Mouse (Mus musculus): ENCODE measurements around the gene Ubap2. TPM values are rescaled to one million over a fixed set of nuclear protein-coding genes. Genes with fewer than 3 reads are reported as not detected.
A peak's percentile ranks its signal among the peaks of the same experiment; 100 is the strongest.

Ubap2 gene
- total RNA-seq, 2 experiments from 2014 or later, result 36.6 to 46.2 TPM

DNA sequence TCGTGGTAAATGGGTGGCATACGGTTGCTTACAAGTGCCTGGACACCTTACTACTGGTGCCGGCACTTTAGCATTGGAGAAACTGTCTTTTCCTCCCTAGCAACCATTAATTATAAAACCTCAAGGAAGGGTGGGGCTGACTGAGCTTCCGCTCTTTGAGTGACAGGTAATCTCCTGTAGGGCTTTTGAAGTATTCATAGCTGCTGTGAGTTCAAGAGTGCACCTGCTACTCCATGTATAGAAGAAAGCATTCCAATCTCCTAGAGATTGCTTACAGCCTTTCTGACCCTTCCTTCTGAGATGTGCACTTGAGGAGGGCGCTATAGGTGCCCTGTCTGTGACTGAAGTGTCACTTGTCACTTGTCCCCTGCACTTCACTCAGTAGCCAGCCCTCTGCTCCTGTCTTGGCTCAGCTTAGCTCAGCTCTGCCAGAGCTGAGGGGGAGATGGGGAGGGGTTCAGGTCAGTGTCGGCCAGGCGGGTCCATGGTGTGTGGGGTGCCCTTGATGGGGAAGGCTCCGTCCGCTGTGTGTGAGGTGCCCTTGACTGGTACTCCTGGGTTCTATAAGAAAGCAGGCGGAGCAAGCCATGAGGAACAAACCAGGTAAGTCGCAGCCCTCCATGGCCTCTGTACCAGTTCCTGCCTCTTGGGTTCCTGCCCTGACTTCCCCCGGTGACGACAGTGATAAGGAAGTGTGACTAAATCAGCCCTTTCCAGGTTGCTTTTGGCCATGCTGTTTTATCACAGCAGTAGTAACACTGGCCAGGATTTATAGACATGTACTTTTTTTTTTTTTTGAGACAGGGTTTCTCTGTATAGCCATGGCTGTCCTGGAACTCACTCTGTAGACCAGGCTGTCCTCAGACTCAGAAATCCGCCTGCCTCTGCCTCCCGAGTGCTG is 94.9 kb downstream of the Ubap2 start:
- no peak for DNase-seq (ENCODE audit: low spot score in 2 of 2)
- intact Hi-C loops (cut with DNase I), result no loop called here

DNA sequence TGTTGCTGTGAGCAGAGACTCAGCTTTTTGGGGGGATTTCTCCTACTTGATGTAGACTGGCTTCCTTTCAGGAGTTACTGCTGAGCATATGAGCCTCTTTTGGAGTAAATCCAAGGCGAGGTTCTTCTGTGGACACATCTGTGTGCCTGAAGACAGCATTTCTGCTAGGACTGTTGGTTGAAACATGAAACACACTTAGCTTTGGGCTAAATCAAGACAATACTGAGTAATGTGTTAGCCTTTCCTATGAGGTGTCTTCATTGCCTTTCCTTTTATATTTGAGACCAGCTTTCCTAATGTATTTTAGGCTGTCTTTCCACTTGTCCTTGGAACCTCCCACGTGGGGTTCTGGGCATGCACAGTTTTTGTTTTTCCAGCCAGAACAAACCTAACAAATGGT is 100.3 kb downstream of the Ubap2 start:
- intact Hi-C loops (cut with DNase I), result no loop called here
- peak in 1 of 2 experiments; percentile 60 for DNase-seq (ENCODE audit: low spot score in 2 of 2)

DNA sequence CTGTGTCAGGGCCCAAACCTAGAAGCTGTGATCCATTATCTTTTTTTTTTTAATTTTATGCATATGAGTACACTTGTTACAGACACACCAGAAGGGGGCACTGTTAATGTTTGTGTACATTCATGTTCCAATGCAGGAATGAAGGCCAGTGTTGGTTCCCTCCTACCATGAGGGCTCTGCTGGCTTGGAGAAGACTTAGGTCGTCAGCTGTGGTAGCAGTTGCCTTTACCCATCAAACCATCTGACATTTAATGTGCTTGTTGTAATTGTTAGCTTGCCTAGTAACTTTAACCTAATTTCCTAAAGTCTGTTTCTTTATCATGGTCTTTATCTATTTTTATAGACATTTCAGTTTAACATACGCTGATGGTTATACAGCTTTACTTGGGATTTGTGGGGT is 104.0 kb downstream of the Ubap2 start:
- intact Hi-C loops (cut with DNase I), result no loop called here
- DNase-seq (ENCODE audit: low spot score in 2 of 2), result no peak

DNA sequence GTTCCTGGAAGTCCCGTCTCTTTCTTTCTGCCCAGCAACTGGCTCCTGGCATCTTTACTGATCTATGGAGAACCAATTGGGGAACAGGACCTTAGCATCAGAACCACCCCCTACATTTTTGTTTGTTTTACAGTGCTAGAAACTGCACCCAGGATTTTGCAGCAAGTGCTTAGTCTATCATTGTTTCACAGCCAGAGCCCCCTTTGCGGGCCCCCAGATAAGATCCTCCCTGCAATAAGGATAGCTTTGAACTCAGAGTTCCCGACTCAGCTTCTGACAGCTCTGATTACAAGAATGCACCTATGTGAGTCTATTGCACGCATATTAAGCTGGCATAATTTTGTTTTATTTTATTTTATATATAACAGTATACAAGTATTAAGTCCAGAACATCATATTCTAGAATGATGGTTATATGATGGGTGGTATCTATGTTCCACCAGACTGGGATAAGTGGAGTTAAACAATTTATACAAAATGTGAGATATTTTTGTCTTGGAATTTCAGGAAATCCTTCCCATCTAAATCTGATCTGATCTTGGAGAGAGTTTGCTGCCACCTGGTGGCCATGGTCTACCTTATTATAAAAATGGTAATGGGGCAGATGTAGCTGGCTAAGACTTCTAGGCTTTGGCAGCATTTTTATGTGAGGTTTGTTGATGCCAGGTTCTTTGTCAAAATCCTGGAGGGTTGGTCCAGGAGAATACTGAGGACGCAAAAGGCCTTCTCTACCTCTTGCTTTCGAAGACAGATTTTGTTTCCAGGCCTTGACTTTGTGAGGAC is 109.1 kb downstream of the Ubap2 start:
- peak; percentile 80 to 85 for DNase-seq (ENCODE audit: low spot score in 2 of 2)
- intact Hi-C loops (cut with DNase I), result loop anchor here (1.0 to 5.0 kb wide), 2 partner anchors 37 to 114 kb away; no protein-coding TSS in a partner anchor

DNA sequence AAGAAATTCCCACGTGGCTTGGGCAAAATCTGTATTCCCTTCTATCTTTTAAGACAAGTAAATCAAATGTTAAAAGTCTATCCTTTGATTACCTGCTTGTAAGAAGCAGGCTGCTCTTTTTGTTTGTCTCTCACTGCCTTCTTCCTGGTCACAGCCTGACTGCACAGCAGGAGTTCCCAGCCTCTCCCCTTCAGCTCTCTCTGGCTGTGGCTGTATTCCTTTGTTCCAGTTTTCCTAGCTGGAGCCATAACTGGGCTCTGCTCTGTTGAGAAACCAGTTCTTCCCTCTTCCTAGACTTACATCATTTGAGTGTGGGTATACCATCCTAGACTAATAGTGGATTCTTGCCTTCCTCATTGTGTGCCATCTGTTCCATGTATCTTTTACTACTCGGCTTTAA is 110.0 kb downstream of the Ubap2 start:
- intact Hi-C loops (cut with DNase I), result loop anchor here (1.0 to 5.0 kb wide), 2 partner anchors 36 to 113 kb away; no protein-coding TSS in a partner anchor
- no peak for DNase-seq (ENCODE audit: low spot score in 2 of 2)

DNA sequence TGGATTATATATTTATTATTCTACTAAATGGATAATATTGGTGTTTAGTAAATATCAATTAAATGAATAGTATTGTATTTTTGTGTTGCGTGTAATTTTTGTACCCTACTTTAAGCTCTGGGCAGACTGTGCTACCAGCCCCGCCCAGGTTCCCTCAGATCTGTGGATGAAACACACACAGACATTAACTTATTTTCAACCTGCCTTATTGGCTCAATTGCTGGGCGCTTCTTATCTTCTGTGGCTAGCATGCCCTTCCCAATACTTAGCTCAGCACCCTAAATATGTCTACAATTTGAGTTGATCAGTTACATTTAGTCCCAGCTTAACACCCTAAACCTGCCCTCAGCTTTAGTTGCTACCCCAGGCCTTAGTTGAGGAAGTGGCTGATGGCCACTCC is 113.7 kb downstream of the Ubap2 start:
- intact Hi-C loops (cut with DNase I), result no loop called here
- no peak for DNase-seq (ENCODE audit: low spot score in 2 of 2)

DNA sequence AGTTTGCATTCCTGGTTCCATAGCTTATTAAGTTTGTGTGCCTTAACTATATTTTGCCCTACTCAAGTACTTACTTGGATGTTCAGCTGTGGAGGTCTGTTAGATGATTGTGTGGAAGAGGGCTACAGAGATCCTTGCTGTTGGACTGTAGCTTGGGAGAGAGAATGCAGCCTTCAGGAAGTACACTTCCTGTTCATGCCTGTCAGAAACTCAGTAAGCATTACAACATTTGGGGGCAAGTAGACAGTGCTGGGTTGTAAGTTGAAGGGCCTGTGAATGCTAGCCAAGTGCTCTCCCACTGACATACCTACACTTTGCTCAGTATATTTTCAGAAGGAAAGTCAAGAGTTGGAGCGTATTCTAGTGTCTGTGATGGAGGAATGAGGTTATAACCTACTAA is 116.7 kb downstream of the Ubap2 start:
- intact Hi-C loops (cut with DNase I), result no loop called here

DNA sequence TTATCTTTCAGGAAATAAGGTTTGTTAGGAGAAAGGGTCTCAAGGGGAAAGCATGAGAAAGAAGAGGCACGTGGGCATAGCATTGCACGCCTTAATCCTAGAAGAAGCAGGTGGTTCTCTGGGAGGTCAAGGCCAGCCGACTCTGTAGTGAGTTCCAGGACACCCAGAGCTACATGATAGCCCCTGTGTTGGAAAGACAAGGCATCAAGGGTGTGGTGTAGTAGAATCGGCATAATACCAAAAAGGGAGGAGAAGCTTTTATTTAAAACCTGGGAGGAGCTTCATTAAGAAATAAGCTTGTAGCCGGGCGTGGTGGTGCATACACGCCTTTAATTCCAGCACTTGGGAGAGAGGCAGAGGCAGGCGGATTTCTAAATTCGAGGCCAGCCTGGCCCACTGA is 118.0 kb downstream of the Ubap2 start:
- no peak for DNase-seq (ENCODE audit: low spot score in 2 of 2)
- intact Hi-C loops (cut with DNase I), result no loop called here

More for the DNA sequence above, 116.7 kb downstream of the Ubap2 start:
- no peak for DNase-seq (ENCODE audit: low spot score in 2 of 2)

DNA sequence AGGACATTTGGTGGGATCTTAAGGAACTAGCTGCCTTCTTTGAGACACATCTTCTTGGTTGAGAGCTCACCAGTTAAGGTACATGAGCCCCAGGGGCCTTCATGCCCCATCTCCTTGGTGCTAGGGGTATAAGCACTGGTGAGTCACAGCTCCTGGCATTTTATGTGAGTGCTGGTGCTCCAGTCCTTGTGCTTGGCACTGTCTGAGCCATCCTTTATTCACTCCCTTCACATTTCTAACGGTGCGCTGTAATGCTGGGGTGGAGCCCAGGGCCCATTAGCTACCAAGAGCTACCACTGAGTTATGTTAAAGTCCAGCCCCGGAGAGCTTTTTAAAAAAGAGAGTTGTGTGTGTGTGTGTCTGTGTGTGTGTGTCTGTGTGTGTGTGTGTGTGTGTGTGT is 121.8 kb downstream of the Ubap2 start:
- no peak for DNase-seq (ENCODE audit: low spot score in 2 of 2)
- intact Hi-C loops (cut with DNase I), result no loop called here

DNA sequence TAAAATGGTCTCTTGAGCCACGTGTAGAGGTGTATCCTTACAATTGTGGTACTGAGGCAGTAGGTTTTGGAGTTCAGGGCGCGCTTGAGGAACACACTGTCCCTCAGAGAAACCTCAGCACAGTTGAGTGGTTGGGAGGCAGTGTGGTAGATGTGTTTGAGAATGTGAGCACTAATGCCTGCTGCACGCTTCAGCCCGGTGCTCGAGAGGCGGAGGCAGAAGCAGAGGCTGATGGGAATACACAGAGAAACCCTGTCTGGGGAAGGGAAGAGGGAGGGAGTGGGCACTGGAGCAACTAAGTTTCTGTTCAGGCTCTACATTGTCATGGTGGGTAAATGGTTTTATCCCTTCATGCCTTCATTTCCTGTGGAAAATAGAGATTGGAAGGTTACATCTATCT is 123.8 kb downstream of the Ubap2 start:
- DNase-seq (ENCODE audit: low spot score in 2 of 2), result no peak
- intact Hi-C loops (cut with DNase I), result no loop called here

DNA sequence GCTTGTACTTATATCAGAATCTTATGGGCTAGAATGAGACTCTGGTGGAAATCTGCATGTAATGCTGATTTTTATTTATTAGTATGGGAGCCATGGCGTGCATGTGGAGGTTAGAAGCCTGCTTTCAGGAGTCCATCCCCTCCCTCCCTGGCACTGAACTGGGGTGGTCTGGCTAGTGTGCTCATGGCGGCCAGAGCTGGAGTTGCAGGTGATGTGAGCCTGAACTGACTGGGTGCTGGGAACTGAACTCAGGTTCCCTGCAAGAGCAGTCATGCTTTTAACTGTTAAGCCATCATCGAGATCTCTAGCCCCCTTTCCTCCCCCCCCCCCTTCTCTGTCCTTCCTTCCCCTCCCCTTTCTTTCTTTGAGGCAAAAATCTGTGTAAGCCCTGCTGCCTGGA is 125.1 kb downstream of the Ubap2 start:
- intact Hi-C loops (cut with DNase I), result no loop called here
- no peak for DNase-seq (ENCODE audit: low spot score in 2 of 2)

Other genes starting within 250 kb of the Ubap2 start
- not detected for gene Aqp7, start 227.0 kb downstream of the Ubap2 start, total RNA-seq (2021)
- gene Aqp3, start 177.0 kb downstream of the Ubap2 start, total RNA-seq (2021), result not detected
- gene Nol6, start 150.7 kb downstream of the Ubap2 start, total RNA-seq (2021), result 10 to 100 TPM; 80.2 to 89.6 TPM
- 10 to 100 TPM; 84.1 to 87.1 TPM for gene Ube2r2, start 139.4 kb downstream of the Ubap2 start, total RNA-seq (2021)
- 10 to 100 TPM; 46.1 to 48.0 TPM for gene Dcaf12, start 39.7 kb upstream of the Ubap2 start, total RNA-seq (2021)
- gene Ubap1, start 73.9 kb upstream of the Ubap2 start, total RNA-seq (2021), result 10 to 100 TPM; 47.5 to 48.4 TPM
- gene Kif24, start 189.7 kb upstream of the Ubap2 start, total RNA-seq (2021), result 1 to 10 TPM; 1.0 to 1.1 TPM
- 10 to 100 TPM; 24.7 to 26.4 TPM for gene Nudt2, start 190.0 kb upstream of the Ubap2 start, total RNA-seq (2021)
- 10 to 100 TPM; 31.6 to 36.9 TPM for gene AI464131, start 227.9 kb upstream of the Ubap2 start, total RNA-seq (2021)
- gene 1110017D15Rik, start 242.2 kb upstream of the Ubap2 start, total RNA-seq (2021), result 1 to 10 TPM; 3.9 to 5.8 TPM